Mouse (Mus musculus): Measurements from ENCODE around the gene Olfr1339. TPM values are rescaled to one million over a fixed set of nuclear protein-coding genes. Genes with fewer than 3 reads are reported as not detected.

The Olfr1339 gene
- polyA plus RNA-seq (2017; shearing (Covaris generic)): not detected

DNA sequence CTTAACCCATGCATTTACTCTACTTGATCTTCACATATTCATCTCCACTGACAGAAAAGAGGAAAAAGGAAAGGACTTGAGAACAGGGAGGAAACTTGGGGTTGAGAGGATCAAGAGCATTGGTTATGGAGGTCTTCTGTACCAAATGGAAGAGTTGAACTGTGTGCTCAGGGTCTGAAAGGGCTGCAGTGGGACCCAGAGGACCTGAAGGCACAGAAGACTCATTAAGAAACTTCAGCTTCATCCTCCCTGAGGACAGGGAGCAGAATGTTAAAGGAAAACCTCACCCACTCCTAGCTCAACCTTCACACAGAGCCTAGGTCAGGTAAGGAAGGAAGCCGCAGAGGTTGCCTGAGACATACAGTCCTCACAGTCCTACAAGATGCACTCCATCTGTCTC, at the start of gene Olfr1339:
Gene Olfr1339 (plus strand): TSS at position 301 of the 400 bp plus-strand sequence.

DNA sequence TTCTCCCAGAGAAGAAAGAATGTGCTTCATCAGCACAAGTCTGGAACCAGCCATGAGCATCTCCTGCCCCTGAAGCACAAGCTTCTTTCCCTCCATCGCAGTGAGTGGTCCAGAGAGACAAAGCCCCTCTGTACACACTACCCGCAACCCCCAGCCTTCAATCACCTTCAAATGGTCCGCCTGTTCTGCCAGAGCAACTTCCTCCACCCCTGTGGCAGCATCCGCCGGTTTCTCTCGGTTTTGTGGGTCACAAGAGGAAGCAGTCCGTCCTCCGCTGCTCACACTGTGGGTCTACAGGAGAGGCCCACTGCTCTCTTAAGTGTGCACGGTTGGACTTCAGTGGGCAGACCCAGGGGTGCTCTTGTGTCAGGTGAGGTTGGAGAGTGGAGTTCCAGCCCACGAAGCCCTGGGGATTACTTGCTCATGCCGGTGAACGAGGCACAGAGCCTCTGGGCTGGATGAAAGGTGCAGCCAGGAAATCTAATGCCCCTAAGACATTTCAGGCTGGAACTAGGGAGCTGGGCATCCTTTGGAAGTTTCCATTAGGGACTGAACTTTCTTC, 39.5 kb upstream of the Olfr1339 start, which contains the start of gene Olfr1342:
Gene Olfr1342 (minus strand): TSS at position 345 of the 562 bp plus-strand sequence.

DNA sequence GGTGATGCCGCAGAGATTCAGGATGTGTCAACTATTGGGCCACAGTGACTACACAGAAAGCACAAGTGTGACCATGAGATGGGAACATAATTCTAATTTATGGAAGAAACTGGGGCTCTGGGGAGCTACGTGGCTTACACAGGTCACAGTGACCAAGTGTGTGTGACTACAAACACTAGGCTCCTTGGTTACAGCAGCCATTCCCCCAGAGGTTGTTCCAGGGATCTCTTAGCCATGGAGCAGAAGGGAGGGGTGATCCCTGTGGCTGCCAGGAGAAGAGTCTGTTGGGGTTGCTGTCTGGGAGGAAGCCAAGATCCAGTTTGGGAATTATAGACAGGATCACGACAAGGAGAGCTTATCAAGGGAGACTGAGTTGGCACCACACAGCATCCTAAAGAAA, 28.8 kb upstream of the Olfr1339 start, which contains the start of gene Olfr1341:
Gene Olfr1341 (plus strand): TSS at position 301 of the 400 bp plus-strand sequence.

DNA sequence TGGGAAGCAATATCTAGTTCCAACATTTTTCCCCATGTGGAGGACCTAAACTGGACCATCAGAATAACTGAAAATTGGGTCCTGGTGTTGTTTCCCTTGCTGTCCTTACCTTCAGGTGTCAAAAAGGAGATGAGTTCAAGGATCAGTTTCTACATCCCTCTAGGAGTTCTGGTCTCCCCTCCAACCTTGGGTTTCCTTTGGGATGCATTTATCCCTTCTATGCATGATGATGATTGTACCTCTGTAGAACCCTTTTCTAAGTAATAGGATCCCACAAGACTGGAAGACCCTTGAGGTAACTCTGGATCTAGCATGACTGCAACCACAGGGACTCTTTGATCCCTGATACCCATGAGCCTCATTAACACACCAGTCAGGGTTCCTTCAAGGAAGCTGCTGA, 12.1 kb upstream of the Olfr1339 start, which contains the start of gene Olfr1340:
Gene Olfr1340 (plus strand): TSS at position 301 of the 400 bp plus-strand sequence.

DNA sequence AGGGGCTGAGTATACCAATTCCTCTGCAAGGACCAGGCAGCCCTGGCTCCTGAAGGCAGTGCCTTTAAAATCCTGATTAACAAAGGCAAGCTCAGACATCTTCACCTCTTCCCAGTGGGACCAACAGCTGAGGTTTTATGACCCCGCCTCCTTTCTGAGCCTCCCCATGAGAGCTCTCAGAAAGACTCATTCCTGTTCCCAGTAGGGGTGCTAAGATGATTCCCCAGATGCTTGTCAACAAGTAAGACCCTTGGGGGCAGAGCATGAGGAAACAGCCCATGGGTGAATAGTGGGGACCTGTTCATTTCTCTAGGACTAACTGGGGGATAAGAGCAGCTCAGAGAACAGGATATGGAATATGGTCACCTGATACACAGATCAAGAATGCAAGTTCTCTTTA, 26.7 kb downstream of the Olfr1339 start, which contains the start of gene Olfr1338:
Gene Olfr1338 (minus strand): TSS at position 101 of the 400 bp plus-strand sequence.

DNA sequence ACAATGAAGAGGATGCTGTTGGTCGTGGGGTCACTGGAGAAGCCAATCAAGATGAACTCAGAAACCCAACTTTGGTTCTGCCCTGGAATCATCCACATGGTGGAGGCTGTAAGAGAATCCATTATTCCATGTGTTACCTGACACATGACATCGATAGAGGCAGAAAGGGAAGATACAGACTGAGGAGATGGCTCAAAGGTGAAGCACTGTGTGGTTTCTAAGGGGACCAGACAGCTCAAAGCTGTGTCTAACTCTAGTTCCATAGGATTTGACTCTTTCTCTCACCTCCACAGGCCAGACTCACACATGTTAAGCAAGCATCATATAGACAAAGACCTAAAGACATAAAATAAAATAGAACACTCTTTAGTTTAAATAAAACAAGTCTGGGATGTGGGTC, 50.5 kb downstream of the Olfr1339 start, which contains the start of gene Olfr1337:
Gene Olfr1337 (minus strand): TSS at position 101 of the 400 bp plus-strand sequence.

Other genes starting within 250 kb of the Olfr1339 start
- gene Tie1, start 242.1 kb upstream of the Olfr1339 start, polyA plus RNA-seq (2017; shearing (Covaris generic)): 0.17 TPM
- gene 2610528J11Rik, start 205.2 kb upstream of the Olfr1339 start, polyA plus RNA-seq (2017; shearing (Covaris generic)): not detected
- gene Tmem125, start 188.1 kb upstream of the Olfr1339 start, polyA plus RNA-seq (2017; shearing (Covaris generic)): not detected
- not detected for gene Cfap57, start 111.4 kb upstream of the Olfr1339 start, polyA plus RNA-seq (2017; shearing (Covaris generic))
- 172 TPM for gene Ebna1bp2, start 111.4 kb upstream of the Olfr1339 start, polyA plus RNA-seq (2017; shearing (Covaris generic))
- gene Olfr62, start 73.2 kb upstream of the Olfr1339 start, polyA plus RNA-seq (2017; shearing (Covaris generic)): not detected
- not detected for gene Olfr1342, start 39.4 kb upstream of the Olfr1339 start, polyA plus RNA-seq (2017; shearing (Covaris generic))
- gene Olfr1341, start 28.7 kb upstream of the Olfr1339 start, polyA plus RNA-seq (2017; shearing (Covaris generic)): not detected
- not detected for gene Olfr1340, start 12.0 kb upstream of the Olfr1339 start, polyA plus RNA-seq (2017; shearing (Covaris generic))
- not detected for gene Olfr1338, start 26.6 kb downstream of the Olfr1339 start, polyA plus RNA-seq (2017; shearing (Covaris generic))
- not detected for gene Olfr1337, start 50.4 kb downstream of the Olfr1339 start, polyA plus RNA-seq (2017; shearing (Covaris generic))
- not detected for gene Olfr1335, start 77.8 kb downstream of the Olfr1339 start, polyA plus RNA-seq (2017; shearing (Covaris generic))
- gene Olfr1333, start 104.1 kb downstream of the Olfr1339 start, polyA plus RNA-seq (2017; shearing (Covaris generic)): not detected
- gene Olfr1331, start 132.5 kb downstream of the Olfr1339 start, polyA plus RNA-seq (2017; shearing (Covaris generic)): 0.09 TPM
- not detected for gene Olfr1330, start 156.4 kb downstream of the Olfr1339 start, polyA plus RNA-seq (2017; shearing (Covaris generic))
- not detected for gene Olfr1329, start 185.3 kb downstream of the Olfr1339 start, polyA plus RNA-seq (2017; shearing (Covaris generic))
- not detected for gene Olfr1328, start 206.4 kb downstream of the Olfr1339 start, polyA plus RNA-seq (2017; shearing (Covaris generic))
- not detected for gene Lao1, start 229.4 kb downstream of the Olfr1339 start, polyA plus RNA-seq (2017; shearing (Covaris generic))

Data from activated CD4-positive, CD25-positive, alpha-beta regulatory T cell, adult 9 weeks (primary cell).